Mouse (Mus musculus) hindbrain, embryonic 15.5 days (tissue): ENCODE data around the gene Ptprf. TPM values are rescaled to one million over a fixed set of nuclear protein-coding genes. Genes with fewer than 3 reads are reported as not detected.

ENCODE experiments used
- ATAC-seq: fragments of 200-750 bp; cut with Nextera tagmentation; 2 replicates; pipeline ENCODE4 v1.8.0; 2017; ENCODE audit warnings: low read depth, moderate number of reproducible peaks, moderate TSS enrichment; ENCODE audit not compliant: low FRiP score
- H3K27ac ChIP-seq: fragments of 300-500 bp; sonication (generic); replicated peaks from 2 replicates; pipeline ENCODE4 v1.5.1; 2015; ENCODE audit warnings: mild to moderate bottlenecking, inconsistent platforms
- H3K27me3 ChIP-seq: fragments of 300-500 bp; sonication (generic); 2 replicates; pipeline ENCODE4 v1.6.1; 2015; ENCODE audit warnings: control low read depth, inconsistent platforms
- H3K36me3 ChIP-seq: fragments of 300-500 bp; sonication (generic); 2 replicates; pipeline ENCODE4 v1.6.1; 2015; ENCODE audit warnings: control low read depth, inconsistent platforms
- H3K4me1 ChIP-seq: fragments of 300-500 bp; sonication (generic); replicated peaks from 2 replicates; pipeline ENCODE4 v1.6.1; 2015; ENCODE audit warnings: control low read depth, inconsistent platforms
- H3K4me2 ChIP-seq: fragments of 300-500 bp; sonication (generic); 2 replicates; pipeline ENCODE4 v1.6.1; 2015; ENCODE audit warnings: moderate library complexity, mild to moderate bottlenecking, inconsistent platforms
- H3K4me3 ChIP-seq: fragments of 300-500 bp; sonication (generic); 2 replicates; pipeline ENCODE4 v1.5.1; 2015; ENCODE audit warnings: mild to moderate bottlenecking, inconsistent platforms
- H3K9ac ChIP-seq: fragments of 300-500 bp; sonication (generic); 2 replicates; pipeline ENCODE4 v1.6.1; 2015; ENCODE audit warnings: inconsistent platforms
- H3K9me3 ChIP-seq: fragments of 300-500 bp; sonication (generic); 2 replicates; pipeline ENCODE4 v1.6.1; 2016; ENCODE audit warnings: control low read depth, inconsistent platforms
- WGBS: fragments of 180-500 bp; shearing (Covaris S2); methylation state at CpG from one replicate; pipeline ENCODE4 v1.1.7; 2015; 5-methylcytosine and 5-hydroxymethylcytosine counted together
- microRNA-seq: library from miRNA; unstranded; fragments of <30 nt; microRNA quantifications from one replicate; pipeline ENCODE4, GENCODE M21; 2016
- polyA plus RNA-seq: library from polyadenylated mRNA; unstranded; fragments of >200 nt; fragmentation: Nextera tagmentation; extraction: Ambion mirVana; gene quantifications from 2 replicates; pipeline ENCODE4 v1.2.1, GENCODE M21; 2015

Gene Ptprf
- polyA plus RNA-seq, 1 experiment from 2014 or later: 86.3 TPM

GRCm38 (mm10) chr4:118179467-118180300, 111.5 kb downstream of the Ptprf start, which contains the start of gene Kdm4a:
Gene Kdm4a (minus strand): TSS chr4:118180043.
- ATAC-seq: peak; percentile 100
- Histone ChIP-seq H3K27ac (peak within 1 kb of the TSS; percentile 95), H3K4me2 (peak within 1 kb of the TSS; percentile 79), H3K27me3 (no peaks in the 10 kb centered on the region), H3K9me3 (no peaks in the 10 kb centered on the region), H3K4me1 (peaks cover 17% of the 10 kb centered on the region), H3K4me3 (peak within 1 kb of the TSS; percentile 57), H3K36me3 (peaks cover 27% of the 10 kb centered on the region), H3K9ac (peak within 1 kb of the TSS; percentile 56)
- under 1% methylated on average over 38 of the region's 38 CpGs for WGBS

GRCm38 (mm10) chr4:118178952-118179466, 112.2 kb downstream of the Ptprf start:
- Histone ChIP-seq H3K4me1 (peaks cover 17% of the 10 kb centered on the region), H3K4me2 (peak overlapping the region; percentile 59), H3K27ac (peak overlapping the region; percentile 95), H3K4me3 (peak overlapping the region; percentile 57), H3K9me3 (no peaks in the 10 kb centered on the region), H3K27me3 (no peaks in the 10 kb centered on the region), H3K36me3 (peaks cover 34% of the 10 kb centered on the region), H3K9ac (peak overlapping the region; percentile 56)
- no peak for ATAC-seq
- WGBS: under 1% methylated on average over 12 of the region's 12 CpGs

GRCm38 (mm10) chr4:118172461-118172860, 118.7 kb downstream of the Ptprf start:
- Histone ChIP-seq H3K4me3 (no peak overlapping the region), H3K4me1 (no peaks in the 10 kb centered on the region), H3K4me2 (no peak overlapping the region), H3K9me3 (no peaks in the 10 kb centered on the region), H3K27ac (no peak overlapping the region), H3K9ac (no peak overlapping the region), H3K27me3 (no peaks in the 10 kb centered on the region), H3K36me3 (peaks cover 97% of the 10 kb centered on the region)
- 94% methylated on average over 12 of the region's 12 CpGs for WGBS
- ATAC-seq: no peak

GRCm38 (mm10) chr4:118171006-118171405, 120.2 kb downstream of the Ptprf start:
- Histone ChIP-seq H3K36me3 (peaks cover 98% of the 10 kb centered on the region), H3K9me3 (no peaks in the 10 kb centered on the region), H3K27me3 (no peaks in the 10 kb centered on the region), H3K4me1 (no peaks in the 10 kb centered on the region), H3K27ac (no peak overlapping the region), H3K4me2 (no peak overlapping the region), H3K4me3 (no peak overlapping the region), H3K9ac (no peak overlapping the region)
- ATAC-seq: no peak
- 88% methylated on average over 9 of the region's 9 CpGs for WGBS

GRCm38 (mm10) chr4:118162123-118162522, 129.1 kb downstream of the Ptprf start:
- no peak overlapping the region for H3K4me2 ChIP-seq
- no peak overlapping the region for H3K27ac ChIP-seq

More at GRCm38 (mm10) chr4:118162123-118162522, 129.1 kb downstream of the Ptprf start:
- Histone ChIP-seq H3K4me3 (no peak overlapping the region), H3K36me3 (peaks cover 93% of the 10 kb centered on the region), H3K9ac (no peak overlapping the region), H3K27me3 (no peaks in the 10 kb centered on the region), H3K9me3 (no peaks in the 10 kb centered on the region), H3K4me1 (no peaks in the 10 kb centered on the region)
- no peak for ATAC-seq
- WGBS: 95% methylated on average over 12 of the region's 12 CpGs

Small RNAs within 50 kb of the gene (microRNA-seq; reads per million reads assigned to microRNA genes)
- 2.2 reads per million, percentile 3 among the genes with 10 or more reads in this experiment for gene Mir7226

Other genes with a start within 250 kb of the Ptprf start
- gene St3gal3, start 156.5 kb downstream of the Ptprf start, polyA plus RNA-seq: 13.5 and 15.0 TPM in 2 replicates
- 42.6 and 46.1 TPM in 2 replicates for gene Kdm4a, start 111.4 kb downstream of the Ptprf start, polyA plus RNA-seq
- 8.7 and 9.0 TPM in 2 replicates for gene Szt2, start 117.9 kb upstream of the Ptprf start, polyA plus RNA-seq
- gene Med8, start 117.9 kb upstream of the Ptprf start, polyA plus RNA-seq: 95.1 and 105 TPM in 2 replicates
- gene Elovl1, start 136.7 kb upstream of the Ptprf start, polyA plus RNA-seq: 35.2 TPM in 2 replicates
- gene Cdc20, start 145.9 kb upstream of the Ptprf start, polyA plus RNA-seq: 42.2 and 62.1 TPM in 2 replicates
- gene Mpl, start 166.1 kb upstream of the Ptprf start, polyA plus RNA-seq: 0.14 and 0.27 TPM in 2 replicates
- 15.8 and 18.2 TPM in 2 replicates for gene Tie1, start 198.7 kb upstream of the Ptprf start, polyA plus RNA-seq
- not detected in 2 replicates for gene 2610528J11Rik, start 235.6 kb upstream of the Ptprf start, polyA plus RNA-seq